Mouse (Mus musculus) granulocyte monocyte progenitor cell, adult 5-6 weeks (primary cell): Measurements from ENCODE around the gene Calm3. TPM values are rescaled to one million over a fixed set of nuclear protein-coding genes. Genes with fewer than 3 reads are reported as not detected.
A peak's percentile ranks its signal among the peaks of the same experiment; 100 is the strongest.

Experiments used
- ATAC-seq: replicated peaks from 2 replicates; pipeline ENCODE4 v1.8.0; 2016; ENCODE audit warnings: mild to moderate bottlenecking, moderate TSS enrichment, inconsistent platforms; ENCODE audit not compliant: poor library complexity, severe bottlenecking
- total RNA-seq, 2 experiments: library from RNA; stranded (forward) in 1 of 2; stranded (reverse) in 1 of 2; fragments of 200-712, 200-1000 nt in 1 of 2; fragments of >200 nt in 1 of 2; fragmentation: Nextera tagmentation in 1 of 2; gene quantifications; 2 replicates each; pipeline ENCODE4 v1.2.3; 2014 to 2017

Gene Calm3
- total RNA-seq, 2 experiments from 2014 or later: 246 to 463 TPM

DNA sequence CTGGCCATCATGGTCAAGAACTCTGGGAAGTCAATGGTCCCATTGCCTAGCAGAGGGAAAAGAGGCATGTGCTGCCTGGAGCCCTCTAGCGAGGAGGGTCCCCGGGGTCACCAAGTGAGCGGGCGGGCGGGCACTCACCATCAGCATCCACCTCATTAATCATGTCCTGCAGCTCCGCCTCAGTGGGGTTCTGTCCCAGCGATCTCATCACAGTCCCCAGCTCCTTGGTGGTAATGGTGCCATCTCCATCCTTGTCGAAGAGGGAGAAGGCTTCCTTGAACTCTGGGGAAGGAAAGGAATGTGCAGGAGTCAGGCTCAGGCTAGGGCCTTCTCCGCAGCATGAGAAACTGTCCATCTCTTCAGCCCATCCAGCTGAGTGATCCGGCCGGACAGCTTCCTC lies 6.5 kb downstream of the Calm3 start:
- ATAC-seq: no peak

GRCm38 (mm10) chr7:16916342-16917265 lies 7.3 kb downstream of the Calm3 start:
- ATAC-seq: no peak

GRCm38 (mm10) chr7:16915461-16916340 lies 8.2 kb downstream of the Calm3 start:
- no peak for ATAC-seq

- ATAC-seq: no peak
These were observed 9.2 kb downstream of the Calm3 start for GRCm38 (mm10) chr7:16914453-16915343.

DNA sequence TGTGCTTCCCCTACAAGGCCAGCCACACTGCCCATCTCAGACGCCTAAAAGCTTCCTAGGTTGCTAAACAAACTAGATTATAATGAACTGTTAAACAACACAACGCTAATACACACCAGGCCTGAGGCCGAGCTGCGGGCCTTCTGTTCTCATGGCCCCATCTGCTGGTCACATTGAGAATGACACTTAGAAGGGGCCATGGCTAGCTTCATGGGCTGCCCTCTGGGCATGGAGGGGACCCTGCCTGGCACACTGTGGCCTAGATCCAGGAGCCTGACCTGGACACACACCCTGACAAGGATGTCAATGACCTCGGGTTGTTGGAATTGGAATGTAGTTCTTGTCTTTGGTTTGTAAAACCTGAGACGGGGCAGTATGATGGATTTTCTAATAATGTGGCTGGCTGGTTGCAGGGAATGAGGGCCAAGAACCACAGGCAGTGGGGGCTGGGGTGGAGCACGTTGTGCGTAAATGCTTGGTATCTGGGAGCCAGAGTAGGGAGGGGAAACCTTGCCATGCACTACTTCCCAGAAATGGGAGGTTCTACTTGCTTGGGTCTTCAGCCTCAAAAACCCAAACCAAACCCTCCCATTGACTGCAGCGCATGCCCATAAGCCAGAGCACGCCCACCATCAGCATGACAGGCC lies 10.0 kb downstream of the Calm3 start:
- peak; percentile 62 for ATAC-seq

DNA sequence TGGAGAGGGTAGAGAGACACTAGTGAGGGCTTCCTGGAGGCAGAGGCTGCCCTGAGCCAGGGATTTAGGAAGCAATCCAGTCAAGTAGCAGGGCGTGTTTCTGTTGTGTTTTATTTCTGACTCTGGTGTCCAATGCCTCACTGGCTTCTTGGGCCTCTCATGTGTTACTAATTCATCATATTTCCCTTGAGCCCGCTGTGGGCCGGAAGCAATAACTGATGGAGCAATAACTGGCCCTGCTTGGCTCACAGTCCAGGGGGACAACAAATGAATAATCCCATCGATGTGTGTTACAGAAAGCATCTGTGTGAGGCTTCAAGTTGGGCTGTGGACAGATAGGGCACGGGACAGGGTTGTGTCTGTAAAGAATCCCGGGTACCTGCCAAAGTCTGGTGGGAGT lies 11.6 kb downstream of the Calm3 start:
- ATAC-seq: peak; percentile 20

GRCm38 (mm10) chr7:16911904-16912303 lies 12.0 kb downstream of the Calm3 start:
- ATAC-seq: no peak

GRCm38 (mm10) chr7:16909909-16910308 lies 14.0 kb downstream of the Calm3 start:
- peak; percentile 73 for ATAC-seq

DNA sequence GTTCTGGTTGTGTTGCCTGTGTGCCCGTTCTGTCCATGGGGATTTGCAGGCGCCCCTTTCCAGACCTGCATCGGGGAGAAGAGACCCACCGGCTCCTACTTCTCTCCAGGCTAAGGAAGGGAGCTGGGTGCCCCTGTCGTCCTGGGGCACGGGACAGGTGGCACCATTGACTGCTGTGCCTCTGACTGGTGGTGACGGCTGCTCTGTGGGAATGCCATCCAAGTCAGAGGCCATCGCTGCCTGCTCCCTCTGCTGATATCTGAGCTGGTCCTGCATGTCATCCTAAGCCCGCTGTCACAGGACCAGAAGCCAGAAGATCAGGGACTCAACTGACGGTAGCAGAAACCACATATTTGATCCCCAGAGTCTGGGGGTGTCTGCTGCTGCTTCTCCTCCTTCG lies 15.1 kb downstream of the Calm3 start:
- no peak for ATAC-seq

DNA sequence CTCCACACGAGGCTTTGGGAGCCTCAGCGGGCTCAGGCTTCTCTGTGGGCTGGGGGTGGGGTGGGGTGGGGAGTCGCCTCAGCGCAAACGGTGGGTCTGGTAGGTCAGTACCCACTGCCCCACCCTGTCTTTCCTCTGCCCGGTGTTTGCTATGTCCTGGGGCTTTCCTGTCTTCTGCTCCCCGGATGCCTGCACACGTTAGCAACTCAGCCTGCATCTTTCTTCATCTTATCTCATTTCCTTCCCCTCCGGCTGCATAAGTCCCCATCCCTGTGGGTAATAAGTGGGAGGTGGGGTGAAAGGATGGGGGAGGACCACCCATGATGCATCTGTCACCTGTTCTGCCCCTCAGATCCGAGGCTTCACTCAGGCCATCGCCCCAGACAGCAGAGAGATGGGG lies 15.5 kb downstream of the Calm3 start:
- ATAC-seq: peak; percentile 14

DNA sequence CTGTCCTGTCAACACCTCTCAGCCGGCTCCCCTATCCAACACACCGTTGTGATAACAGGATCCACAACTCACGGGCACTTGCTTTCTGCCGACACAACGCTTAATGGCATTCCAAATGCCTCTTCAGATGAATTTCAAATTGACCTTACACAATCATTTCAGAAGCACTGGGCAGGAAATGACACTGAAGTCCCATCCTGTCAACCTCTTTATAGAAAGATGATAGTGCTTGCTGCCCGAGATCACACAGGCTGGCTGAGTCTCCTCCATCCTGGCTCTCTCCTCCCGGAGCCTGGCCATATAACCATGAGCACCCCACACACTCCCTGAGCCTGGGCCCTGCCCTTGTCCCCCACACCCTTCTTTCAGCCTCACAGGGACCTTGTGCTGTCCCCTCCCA lies 16.1 kb downstream of the Calm3 start:
- peak; percentile 10 for ATAC-seq

- ATAC-seq: no peak
These were observed 16.9 kb downstream of the Calm3 start for GRCm38 (mm10) chr7:16906889-16907559.

- 0 out of 2 replicates have a peak, but pooled peaks have one; percentile 10 for ATAC-seq
These were observed 17.6 kb downstream of the Calm3 start, which contains the start of gene Ptgir for GRCm38 (mm10) chr7:16906281-16906680. Ptgir (plus strand) TSS chr7:16906490.

- ATAC-seq: no peak
These were observed 18.4 kb downstream of the Calm3 start for GRCm38 (mm10) chr7:16905491-16906021.

GRCm38 (mm10) chr7:16904120-16904675 lies 19.7 kb downstream of the Calm3 start:
- no peak for ATAC-seq

- ATAC-seq: peak; percentile 45
These were observed 20.4 kb downstream of the Calm3 start for GRCm38 (mm10) chr7:16903439-16903955.

GRCm38 (mm10) chr7:16900526-16900925 lies 23.4 kb downstream of the Calm3 start:
- ATAC-seq: no peak

- ATAC-seq: no peak
These were observed 28.4 kb downstream of the Calm3 start for GRCm38 (mm10) chr7:16895511-16895910.
